Mouse (Mus musculus) G1E (cell line): ENCODE data around the gene Spata17.

Source experiments
- CTCF ChIP-seq: IDR thresholded peaks from 2 replicates; pipeline ENCODE4 v1.5.1; 2012; ENCODE audit warnings: low read depth, low read length, inconsistent platforms, mixed read lengths
- GATA1 ChIP-seq: IDR thresholded peaks from 2 replicates; pipeline ENCODE4 v1.6.1; 2012; ENCODE audit warnings: borderline replicate concordance, low read length, inconsistent platforms, mixed read lengths
- TAL1 ChIP-seq: conservative IDR thresholded peaks from 2 replicates; pipeline ENCODE4 v1.6.1; 2012; ENCODE audit warnings: low read depth, low read length, inconsistent platforms, mixed read lengths

DNA sequence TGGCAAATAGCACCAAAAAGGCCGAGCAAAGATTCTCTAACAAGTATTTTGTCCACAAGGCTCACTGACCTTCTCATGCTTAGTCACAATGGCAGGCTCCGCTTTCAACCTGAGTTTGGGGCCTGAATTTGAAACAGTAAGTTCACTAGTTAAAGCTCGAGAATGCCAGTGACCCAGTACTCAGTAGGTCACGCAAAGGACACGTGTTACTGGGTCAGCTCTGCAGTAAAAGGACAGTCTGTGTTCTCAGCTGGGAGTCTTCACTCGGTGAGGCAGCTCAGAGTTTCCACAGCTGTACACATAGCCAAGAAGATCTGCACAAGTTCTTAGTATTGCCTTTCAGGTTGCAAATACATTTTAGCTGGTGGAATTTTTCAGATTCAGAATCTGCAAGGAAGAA lies 21.0 kb upstream of the Spata17 start:
- TF ChIP-seq CTCF (no peak), TAL1 (no peak), GATA1 (no peak)
